Comparison of ENCODE assay signal across 33 mouse cellular contexts in genomic region chr7:96818236-96818916, GRCm38 (mm10).
DNase-seq lines count a peak whose midpoint lies in the region; ATAC-seq and TF ChIP-seq lines count a peak whose summit lies in the region.
"Had no signal": no experiment of that assay in that cellular context is flagged by ENCODE, and none has a peak within 500 bp of the region (broad histone marks: within the 10 kb centered on the region; RNA-seq: fewer than 3 reads in every experiment).

No protein-coding gene starts in this region.

- ATAC-seq in forebrain, embryonic 15.5 days (replicated peaks): no peak
- ATAC-seq in forebrain, embryonic 14.5 days: no peak
- no peak for ATAC-seq in hindbrain, embryonic 11.5 days (ENCODE audit: low FRiP score)
- ATAC-seq: hindbrain, embryonic 16.5 days; intestine, embryonic 16.5 days; lung, postnatal 0 days had no signal

- dilution Hi-C loops in CH12.LX (cut with MboI; ENCODE audit: extremely low pct_ligation_motif_present, extremely low pct_unique_long_range_greater_than_20kb, low sequenced_read_pairs): no loop called here

- no peak for TF ChIP-seq CTCF in CH12.LX (conservative IDR thresholded peaks at IDR 0.05 in 1 of 2, IDR thresholded peaks at IDR 0.05 in 1 of 2; ENCODE audit: low read depth in 2 of 2, low read length in 2 of 2)
- TF ChIP-seq CTCF in embryonic fibroblast, embryonic 13.5 days (IDR thresholded peaks at IDR 0.05; ENCODE audit: borderline replicate concordance, insufficient read depth, low read length): no peak

- TF ChIP-seq POLR2A in CH12.LX (IDR thresholded peaks at IDR 0.05; ENCODE audit: low read depth, low read length) (no peak), myocyte (IDR thresholded peaks at IDR 0.05; ENCODE audit: insufficient read length, low read depth) (no peak)
- no peak for TF ChIP-seq POLR2A in embryonic fibroblast, embryonic 13.5 days (IDR thresholded peaks at IDR 0.05; ENCODE audit: low read depth, low read length)

- 0 out of 2 replicates have a peak overlapping the region, but pooled peaks have one; percentile 60 for H3K27ac ChIP-seq in forebrain, embryonic 15.5 days (replicated peaks)
- no peak overlapping the region for H3K27ac ChIP-seq in forebrain, embryonic 14.5 days (ENCODE audit: low read depth, low read length)
- no peak overlapping the region for H3K27ac ChIP-seq in CH12.LX (ENCODE audit: insufficient read depth, low read depth)
- H3K27ac ChIP-seq in embryonic fibroblast, embryonic 13.5 days (ENCODE audit: insufficient read depth, low read length): peak overlapping the region; percentile 74
- H3K27ac ChIP-seq in hindbrain, embryonic 11.5 days (ENCODE audit: low read depth, low read length): no peak overlapping the region
- H3K27ac ChIP-seq: embryonic facial prominence, embryonic 13.5 days; kidney, postnatal 0 days; limb, embryonic 15.5 days; liver, embryonic 13.5 days; neural tube, embryonic 15.5 days; stomach, embryonic 15.5 days had no signal

- DNase-seq in forebrain, embryonic 14.5 days (ENCODE audit: low spot score): no peak
- DNase-seq in CH12.LX (ENCODE audit: extremely low read depth): no peak
- no peak for DNase-seq in gastrocnemius, postnatal 25 days
- no peak for DNase-seq in c-Kit-positive CD71-positive TER-119-positive erythroid progenitor cells, embryonic 14.5 days (ENCODE audit: low spot score)
- no peak for DNase-seq in hindbrain, embryonic 11.5 days (ENCODE audit: low spot score)
- DNase-seq: adrenal gland, adult 8-10 months; cerebellum, adult 11 months; cerebellum, adult 9-10 months; cerebellum, postnatal 36 days; gastrocnemius, postnatal 36 days; heart, adult 18-20 months; heart, postnatal 4 days; kidney, adult 8-10 months; layer of hippocampus, adult 9-11 months; liver, embryonic 13.5 days; lung, adult 18-20 months; midbrain, embryonic 14.5 days; retina, postnatal 1 day; right cerebral cortex, postnatal 14 days; thymus, postnatal 14 days had no signal

- H3K4me1 ChIP-seq in forebrain, embryonic 15.5 days: peaks cover 32% of the 10 kb centered on the region
- peaks cover 5% of the 10 kb centered on the region; the same call in 1 of the 2 replicates for H3K4me1 ChIP-seq in forebrain, embryonic 14.5 days (ENCODE audit: control insufficient read depth, insufficient read depth, low read length)
- peaks cover 18 to 59% of the 10 kb centered on the region in 2 experiments for H3K4me1 ChIP-seq in CH12.LX (ENCODE audit: control insufficient read depth in 1 of 2, insufficient read depth in 2 of 2)
- H3K4me1 ChIP-seq in embryonic fibroblast, embryonic 13.5 days (ENCODE audit: control insufficient read depth, insufficient read depth, low read length): peaks cover 16% of the 10 kb centered on the region
- peaks cover 4% of the 10 kb centered on the region for H3K4me1 ChIP-seq in hindbrain, embryonic 11.5 days (replicated peaks; ENCODE audit: control insufficient read depth, insufficient read depth, low read length)

- H3K4me2 ChIP-seq in forebrain, embryonic 15.5 days (replicated peaks): no peak overlapping the region
- no peak overlapping the region for H3K4me2 ChIP-seq in forebrain, embryonic 14.5 days (ENCODE audit: low read length)
- H3K4me2 ChIP-seq in CH12.LX (ENCODE audit: insufficient read depth, low read depth, poor library complexity, severe bottlenecking) (peak overlapping the region; percentile 61), myocyte (ENCODE audit: low read depth) (peak overlapping the region; percentile 25)
- H3K4me2 ChIP-seq in hindbrain, embryonic 11.5 days (replicated peaks; ENCODE audit: low read depth, low read length): no peak overlapping the region
- H3K4me2 ChIP-seq: embryonic facial prominence, embryonic 13.5 days; heart, embryonic 11.5 days; limb, embryonic 15.5 days; liver, embryonic 13.5 days; neural tube, embryonic 15.5 days; stomach, embryonic 15.5 days had no signal

- no peaks in the 10 kb centered on the region for H3K36me3 ChIP-seq in forebrain, embryonic 15.5 days
- no peaks in the 10 kb centered on the region for H3K36me3 ChIP-seq in forebrain, embryonic 14.5 days (ENCODE audit: control insufficient read depth, insufficient read depth, low read length)
- H3K36me3 ChIP-seq in CH12.LX (replicated peaks in 1 of 2; ENCODE audit: control insufficient read depth in 1 of 2, insufficient read depth in 1 of 2, low read length in 1 of 2): no peaks in the 10 kb centered on the region
- H3K36me3 ChIP-seq in myocyte (ENCODE audit: control insufficient read depth, insufficient read depth): no peaks in the 10 kb centered on the region
- H3K36me3 ChIP-seq in hindbrain, embryonic 11.5 days (ENCODE audit: control insufficient read depth, insufficient read depth, low read length): no peaks in the 10 kb centered on the region
- H3K36me3 ChIP-seq: limb, embryonic 15.5 days; liver, embryonic 13.5 days; neural tube, embryonic 15.5 days; stomach, embryonic 15.5 days had no signal

- H3K27me3 ChIP-seq in forebrain, embryonic 15.5 days: no peaks in the 10 kb centered on the region
- H3K27me3 ChIP-seq in forebrain, embryonic 14.5 days (replicated peaks; ENCODE audit: control insufficient read depth, insufficient read depth, low read length): no peaks in the 10 kb centered on the region
- no peaks in the 10 kb centered on the region for H3K27me3 ChIP-seq in CH12.LX (replicated peaks)
- no peaks in the 10 kb centered on the region for H3K27me3 ChIP-seq in myocyte (ENCODE audit: control insufficient read depth, insufficient read depth, insufficient read length)
- no peaks in the 10 kb centered on the region for H3K27me3 ChIP-seq in hindbrain, embryonic 11.5 days (ENCODE audit: control insufficient read depth, insufficient read depth, low read length)
- H3K27me3 ChIP-seq: embryonic facial prominence, embryonic 13.5 days; limb, embryonic 15.5 days; neural tube, embryonic 15.5 days; stomach, embryonic 15.5 days had no signal

- H3ac ChIP-seq in myocyte (ENCODE audit: control insufficient read depth, insufficient read length): no peak overlapping the region

- 90% methylated on average over 6 of the region's 6 CpGs for WGBS in forebrain, embryonic 15.5 days
- 95% methylated on average over 6 of the region's 6 CpGs for WGBS in forebrain, embryonic 14.5 days
- 89% methylated on average over 6 of the region's 6 CpGs for WGBS in hindbrain, embryonic 11.5 days

- TF ChIP-seq EP300 in CH12.LX (IDR thresholded peaks at IDR 0.05; ENCODE audit: low read length): no peak

- H3K9me3 ChIP-seq in forebrain, embryonic 15.5 days: no peaks in the 10 kb centered on the region
- no peaks in the 10 kb centered on the region for H3K9me3 ChIP-seq in forebrain, embryonic 14.5 days (replicated peaks; ENCODE audit: control insufficient read depth, low read length)
- H3K9me3 ChIP-seq in CH12.LX (replicated peaks; ENCODE audit: low read length): peaks cover 4% of the 10 kb centered on the region
- H3K9me3 ChIP-seq in hindbrain, embryonic 11.5 days (ENCODE audit: control insufficient read depth, low read length): no peaks in the 10 kb centered on the region
- H3K9me3 ChIP-seq: embryonic facial prominence, embryonic 13.5 days; limb, embryonic 15.5 days; liver, embryonic 13.5 days; neural tube, embryonic 15.5 days; stomach, embryonic 15.5 days had no signal

- H3K79me2 ChIP-seq in CH12.LX (replicated peaks; ENCODE audit: control insufficient read depth, extremely low read depth, insufficient read depth, poor library complexity, severe bottlenecking) (no peaks in the 10 kb centered on the region), myocyte (ENCODE audit: control insufficient read depth, insufficient read depth) (no peaks in the 10 kb centered on the region)

- H3K9ac ChIP-seq in forebrain, embryonic 15.5 days (replicated peaks): no peak overlapping the region
- H3K9ac ChIP-seq in forebrain, embryonic 14.5 days (ENCODE audit: low read length): no peak overlapping the region
- H3K9ac ChIP-seq in CH12.LX (ENCODE audit: insufficient read depth, low read depth): peak overlapping the region; percentile 47
- H3K9ac ChIP-seq in hindbrain, embryonic 11.5 days (ENCODE audit: low read depth, low read length): no peak overlapping the region
- H3K9ac ChIP-seq: embryonic facial prominence, embryonic 13.5 days; limb, embryonic 15.5 days; liver, embryonic 13.5 days; neural tube, embryonic 15.5 days; stomach, embryonic 15.5 days had no signal

- no peak overlapping the region for H3K4me3 ChIP-seq in forebrain, embryonic 15.5 days
- no peak overlapping the region for H3K4me3 ChIP-seq in forebrain, embryonic 14.5 days (ENCODE audit: low read depth, low read length)
- H3K4me3 ChIP-seq in CH12.LX (replicated peaks in 1 of 3; ENCODE audit: low read depth in 2 of 3, low read length in 2 of 3, poor library complexity in 1 of 3) (no peak overlapping the region), myocyte (no peak overlapping the region)
- H3K4me3 ChIP-seq in embryonic fibroblast, embryonic 13.5 days (ENCODE audit: insufficient read depth, low read length): no peak overlapping the region
- no peak overlapping the region for H3K4me3 ChIP-seq in hindbrain, embryonic 11.5 days (ENCODE audit: low read depth, low read length)
- H3K4me3 ChIP-seq: embryonic facial prominence, embryonic 13.5 days; erythroblast, embryonic 14.5 days; limb, embryonic 15.5 days; liver, embryonic 13.5 days; neural tube, embryonic 15.5 days; stomach, embryonic 15.5 days had no signal

- TF ChIP-seq RAD21 in CH12.LX (IDR thresholded peaks at IDR 0.05; ENCODE audit: low read depth, low read length): no peak

- in situ Hi-C loops in CH12.LX (cut with MboI; ENCODE audit: low pct_ligation_motif_present, low pct_unique_long_range_greater_than_20kb, low sequenced_read_pairs): no loop called here

TF ChIP-seq in CH12.LX, 34 proteins besides CTCF, POLR2A, EP300 and RAD21:
- TF ChIP-seq MAX (IDR thresholded peaks at IDR 0.05; ENCODE audit: low read length): no peak
- 0 out of 2 replicates have a peak, but pooled peaks have one; percentile 30 for TF ChIP-seq ELF1 (IDR thresholded peaks at IDR 0.05; ENCODE audit: low read depth, low read length)
- TF ChIP-seq ZC3H11A (IDR thresholded peaks at IDR 0.05; ENCODE audit: low read depth, low read length): no peak
- no peak for TF ChIP-seq TBP (conservative IDR thresholded peaks at IDR 0.05; ENCODE audit: low read depth, low read length)

TF ChIP-seq in myocyte, 11 proteins besides CTCF, POLR2A, EP300 and RAD21:
- no peak for TF ChIP-seq POLR2AphosphoS2 (IDR thresholded peaks at IDR 0.05; ENCODE audit: insufficient read length, low read depth)
- TF ChIP-seq REST (IDR thresholded peaks at IDR 0.05; ENCODE audit: insufficient read depth, insufficient read length): no peak
- no peak for TF ChIP-seq TCF3 (IDR thresholded peaks at IDR 0.05; ENCODE audit: insufficient read length, low read depth)
- no peak for TF ChIP-seq E2F4 (IDR thresholded peaks at IDR 0.05; ENCODE audit: insufficient read depth)

Comparison
In these comparisons a context has a peak if more than half of its experiments do, and no peak if none do; other contexts are left out.
1. H3K27ac ChIP-seq: peak in forebrain, embryonic 15.5 days (single experiment) and embryonic fibroblast, embryonic 13.5 days (single experiment); none in forebrain, embryonic 14.5 days (single experiment), CH12.LX (single experiment) and hindbrain, embryonic 11.5 days (single experiment).
2. H3K4me2 ChIP-seq: peak in CH12.LX (single experiment) and myocyte (single experiment); none in forebrain, embryonic 15.5 days (single experiment), forebrain, embryonic 14.5 days (single experiment) and hindbrain, embryonic 11.5 days (single experiment).